Mouse (Mus musculus): ENCODE results near the gene Igsf3. TPM values are rescaled to one million over a fixed set of nuclear protein-coding genes. Genes with fewer than 3 reads are reported as not detected.

Gene Igsf3
- polyA plus RNA-seq, 1 experiment from 2014 or later, result 40.5 TPM

DNA sequence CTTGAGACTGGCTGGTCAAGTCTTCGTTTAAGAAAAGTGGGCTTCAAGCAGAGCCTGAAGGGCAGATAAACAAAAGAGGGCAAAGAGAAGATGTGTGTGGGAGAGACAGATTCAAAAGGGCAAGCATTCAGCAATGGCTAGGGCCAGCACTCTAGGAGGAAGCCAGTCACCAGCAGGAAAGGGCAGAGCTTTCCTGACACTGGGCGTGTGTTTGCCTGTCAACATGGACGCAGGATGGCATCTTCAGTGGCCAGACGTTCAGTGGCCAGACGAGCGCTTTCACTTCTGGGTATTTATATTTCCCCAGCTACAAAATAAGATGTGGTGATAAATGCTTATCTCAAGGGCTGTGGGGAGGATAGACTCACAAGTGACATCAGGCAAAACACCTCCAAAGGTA, 123.0 kb downstream of the Igsf3 start:
- Histone ChIP-seq H3K27ac (ENCODE audit: low read length) (no peak overlapping the region), H3K4me3 (ENCODE audit: low read length) (no peak overlapping the region), H3K4me2 (ENCODE audit: low read depth, low read length) (no peak overlapping the region), H3K4me1 (replicated peaks; ENCODE audit: control insufficient read depth, insufficient read depth, low read length) (no peaks in the 10 kb centered on the region; the same call in none of the 2 replicates), H3K9me3 (ENCODE audit: control insufficient read depth, low read length) (no peaks in the 10 kb centered on the region), H3K9ac (ENCODE audit: low read length) (no peak overlapping the region), H3K36me3 (ENCODE audit: control insufficient read depth, insufficient read depth, low read length) (no peaks in the 10 kb centered on the region), H3K27me3 (ENCODE audit: control insufficient read depth, insufficient read depth, low read depth, low read length) (no peaks in the 10 kb centered on the region)
- WGBS, result 45% methylated on average over 6 of the region's 6 CpGs
- ATAC-seq (ENCODE audit: low read depth), result no peak

GRCm38 (mm10) chr3:101500393-101501051, 123.6 kb downstream of the Igsf3 start:
- Histone ChIP-seq H3K4me1 (replicated peaks; ENCODE audit: control insufficient read depth, insufficient read depth, low read length) (no peaks in the 10 kb centered on the region; the same call in none of the 2 replicates), H3K4me2 (ENCODE audit: low read depth, low read length) (no peak overlapping the region), H3K9me3 (ENCODE audit: control insufficient read depth, low read length) (no peaks in the 10 kb centered on the region), H3K36me3 (ENCODE audit: control insufficient read depth, insufficient read depth, low read length) (no peaks in the 10 kb centered on the region), H3K9ac (ENCODE audit: low read length) (no peak overlapping the region), H3K27me3 (ENCODE audit: control insufficient read depth, insufficient read depth, low read depth, low read length) (no peaks in the 10 kb centered on the region), H3K4me3 (ENCODE audit: low read length) (no peak overlapping the region), H3K27ac (ENCODE audit: low read length) (0 out of 2 replicates have a peak overlapping the region, but pooled peaks have one; percentile 11)
- ATAC-seq (ENCODE audit: low read depth), result peak; percentile 70
- 49% methylated on average over 11 of the region's 11 CpGs for WGBS

GRCm38 (mm10) chr3:101501611-101502010, 124.7 kb downstream of the Igsf3 start:
- Histone ChIP-seq H3K4me1 (replicated peaks; ENCODE audit: control insufficient read depth, insufficient read depth, low read length) (peaks cover 6% of the 10 kb centered on the region), H3K27me3 (ENCODE audit: control insufficient read depth, insufficient read depth, low read depth, low read length) (no peaks in the 10 kb centered on the region), H3K9ac (ENCODE audit: low read length) (no peak overlapping the region), H3K27ac (ENCODE audit: low read length) (no peak overlapping the region), H3K9me3 (ENCODE audit: control insufficient read depth, low read length) (no peaks in the 10 kb centered on the region), H3K4me3 (ENCODE audit: low read length) (no peak overlapping the region), H3K36me3 (ENCODE audit: control insufficient read depth, insufficient read depth, low read length) (no peaks in the 10 kb centered on the region), H3K4me2 (ENCODE audit: low read depth, low read length) (no peak overlapping the region)
- ATAC-seq (ENCODE audit: low read depth), result no peak
- WGBS, result 77% methylated on average over 4 of the region's 4 CpGs

GRCm38 (mm10) chr3:101502086-101502760, 125.3 kb downstream of the Igsf3 start:
- Histone ChIP-seq H3K4me1 (replicated peaks; ENCODE audit: control insufficient read depth, insufficient read depth, low read length) (peaks cover 12% of the 10 kb centered on the region), H3K27ac (ENCODE audit: low read length) (no peak overlapping the region), H3K4me3 (ENCODE audit: low read length) (no peak overlapping the region), H3K9ac (ENCODE audit: low read length) (no peak overlapping the region), H3K36me3 (ENCODE audit: control insufficient read depth, insufficient read depth, low read length) (no peaks in the 10 kb centered on the region), H3K4me2 (ENCODE audit: low read depth, low read length) (no peak overlapping the region), H3K27me3 (ENCODE audit: control insufficient read depth, insufficient read depth, low read depth, low read length) (no peaks in the 10 kb centered on the region), H3K9me3 (ENCODE audit: control insufficient read depth, low read length) (no peaks in the 10 kb centered on the region)
- 40% methylated on average over 14 of the region's 14 CpGs for whole genome bisulfite sequencing
- ATAC-seq (ENCODE audit: low read depth), result no peak

- H3K9me3 ChIP-seq (ENCODE audit: control insufficient read depth, low read length), result no peaks in the 10 kb centered on the region
- no peak overlapping the region for H3K4me2 ChIP-seq (ENCODE audit: low read depth, low read length)
- 24% methylated on average over 5 of the region's 5 CpGs for WGBS
- peak overlapping the region; percentile 16; the same call in 1 of the 2 replicates for H3K9ac ChIP-seq (ENCODE audit: low read length)
- ATAC-seq (ENCODE audit: low read depth), result peak; percentile 83
- no peaks in the 10 kb centered on the region for H3K36me3 ChIP-seq (ENCODE audit: control insufficient read depth, insufficient read depth, low read length)
- H3K27ac ChIP-seq (ENCODE audit: low read length), result 0 out of 2 replicates have a peak overlapping the region, but pooled peaks have one; percentile 23
- H3K27me3 ChIP-seq (ENCODE audit: control insufficient read depth, insufficient read depth, low read depth, low read length), result no peaks in the 10 kb centered on the region
- peaks cover 21% of the 10 kb centered on the region for H3K4me1 ChIP-seq (replicated peaks; ENCODE audit: control insufficient read depth, insufficient read depth, low read length)
- no peak overlapping the region for H3K4me3 ChIP-seq (ENCODE audit: low read length)
Measured at GRCm38 (mm10) chr3:101506179-101506578, 129.3 kb downstream of the Igsf3 start.

DNA sequence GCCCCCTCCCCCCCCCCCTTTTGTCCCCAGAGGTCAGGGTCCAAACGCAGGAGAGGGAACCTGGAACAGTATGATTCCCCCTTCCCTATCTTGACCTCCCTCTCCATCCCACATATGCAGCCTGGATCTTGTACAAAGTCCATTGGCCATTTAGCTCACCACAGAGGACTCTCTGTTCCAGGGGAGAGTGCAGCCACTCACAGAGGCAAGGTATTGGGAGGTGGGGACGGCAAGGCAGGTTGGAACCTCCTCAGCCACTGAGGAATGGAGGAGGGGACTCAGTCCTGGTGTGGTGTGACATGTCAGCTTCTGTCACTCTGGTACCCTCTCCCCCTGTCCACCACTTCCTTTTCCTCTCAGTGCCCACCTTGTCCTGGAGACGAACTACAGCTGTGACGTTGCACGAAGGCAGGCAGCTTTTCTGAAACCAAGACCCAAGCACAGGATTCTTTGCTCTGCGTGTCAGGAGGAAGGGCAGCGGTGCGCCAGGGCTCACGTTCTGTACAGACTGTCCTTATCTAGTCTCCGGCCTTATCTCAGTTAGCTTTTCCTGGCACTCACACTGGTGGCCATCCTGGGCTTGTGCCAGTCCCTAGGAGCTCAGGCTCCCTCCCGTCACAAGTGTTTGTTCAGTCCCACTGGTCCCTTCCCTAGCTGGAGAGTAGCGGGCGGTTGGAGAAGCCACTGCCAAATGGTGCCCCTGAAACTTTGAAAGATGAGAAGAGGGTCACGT, 130.3 kb downstream of the Igsf3 start:
- Histone ChIP-seq H3K4me2 (ENCODE audit: low read depth, low read length) (peak overlapping the region; percentile 13), H3K27ac (ENCODE audit: low read length) (peak overlapping the region; percentile 61), H3K36me3 (ENCODE audit: control insufficient read depth, insufficient read depth, low read length) (no peaks in the 10 kb centered on the region), H3K4me3 (ENCODE audit: low read length) (no peak overlapping the region), H3K9me3 (ENCODE audit: control insufficient read depth, low read length) (no peaks in the 10 kb centered on the region), H3K4me1 (replicated peaks; ENCODE audit: control insufficient read depth, insufficient read depth, low read length) (peaks cover 21% of the 10 kb centered on the region), H3K27me3 (ENCODE audit: control insufficient read depth, insufficient read depth, low read depth, low read length) (no peaks in the 10 kb centered on the region), H3K9ac (ENCODE audit: low read length) (no peak overlapping the region)
- ATAC-seq (ENCODE audit: low read depth), result peak; percentile 59
- WGBS, result 11% methylated on average over 14 of the region's 14 CpGs

DNA sequence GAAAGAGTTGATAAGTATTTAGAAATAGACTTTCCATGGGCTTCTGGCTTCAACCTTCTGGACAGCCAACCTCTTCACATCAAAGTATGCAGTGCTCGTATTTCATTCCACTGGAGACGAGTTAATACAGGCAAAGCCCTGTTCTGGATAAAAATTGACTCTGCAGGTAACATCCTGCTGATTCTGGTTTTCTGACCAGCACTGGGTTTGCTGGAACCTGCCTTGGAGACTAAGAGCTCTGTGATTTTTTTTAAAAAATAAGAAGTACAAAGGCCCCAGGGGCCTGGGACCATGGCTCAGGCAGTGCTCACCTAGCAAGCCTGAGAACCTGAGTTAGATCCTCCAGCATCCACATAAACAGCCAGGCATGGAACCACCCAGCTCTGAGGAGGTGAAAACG, 130.9 kb downstream of the Igsf3 start:
- Histone ChIP-seq H3K4me3 (ENCODE audit: low read length) (no peak overlapping the region), H3K9ac (ENCODE audit: low read length) (no peak overlapping the region), H3K27me3 (ENCODE audit: control insufficient read depth, insufficient read depth, low read depth, low read length) (no peaks in the 10 kb centered on the region), H3K4me2 (ENCODE audit: low read depth, low read length) (peak overlapping the region; percentile 13), H3K9me3 (ENCODE audit: control insufficient read depth, low read length) (no peaks in the 10 kb centered on the region), H3K27ac (ENCODE audit: low read length) (peak overlapping the region; percentile 61), H3K36me3 (ENCODE audit: control insufficient read depth, insufficient read depth, low read length) (no peaks in the 10 kb centered on the region), H3K4me1 (replicated peaks; ENCODE audit: control insufficient read depth, insufficient read depth, low read length) (peaks cover 21% of the 10 kb centered on the region)
- 36% methylated on average over 3 of the region's 3 CpGs for WGBS
- 0 out of 2 replicates have a peak, but pooled peaks have one; percentile 1 for ATAC-seq (ENCODE audit: low read depth)

- Histone ChIP-seq H3K27ac (ENCODE audit: low read length) (no peak overlapping the region), H3K4me3 (ENCODE audit: low read length) (no peak overlapping the region), H3K36me3 (ENCODE audit: control insufficient read depth, insufficient read depth, low read length) (no peaks in the 10 kb centered on the region), H3K27me3 (ENCODE audit: control insufficient read depth, insufficient read depth, low read depth, low read length) (no peaks in the 10 kb centered on the region), H3K4me2 (ENCODE audit: low read depth, low read length) (no peak overlapping the region), H3K9ac (ENCODE audit: low read length) (no peak overlapping the region), H3K4me1 (replicated peaks; ENCODE audit: control insufficient read depth, insufficient read depth, low read length) (peaks cover 30% of the 10 kb centered on the region), H3K9me3 (ENCODE audit: control insufficient read depth, low read length) (no peaks in the 10 kb centered on the region)
- 85% methylated on average over 10 of the region's 10 CpGs for WGBS
- no peak for ATAC-seq (ENCODE audit: low read depth)
Measured at GRCm38 (mm10) chr3:101509707-101510544, 133.0 kb downstream of the Igsf3 start.
